Comparison of ENCODE assay signal across 14 mouse cellular contexts in the genomic region with DNA sequence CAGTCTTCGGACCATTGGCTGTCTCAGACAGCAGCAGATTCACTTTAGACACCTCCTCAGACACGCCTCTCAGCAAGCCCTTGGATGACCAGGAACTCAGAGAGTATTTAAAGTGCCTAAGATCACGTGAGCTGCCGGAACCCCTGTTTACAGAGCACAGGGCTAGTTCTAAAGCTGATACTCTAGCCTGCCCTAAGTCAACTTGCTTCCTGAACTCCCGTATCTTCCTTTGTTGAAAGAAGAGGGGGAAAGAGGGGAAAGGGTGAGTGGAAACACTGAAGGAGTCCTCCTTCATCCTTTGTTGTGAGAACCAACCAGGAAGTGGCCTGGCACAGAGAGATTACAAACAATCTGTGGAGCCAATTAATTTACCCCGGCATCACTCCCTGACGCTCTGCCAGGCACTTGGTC. TPM values are rescaled to one million over a fixed set of nuclear protein-coding genes. Genes with fewer than 3 reads are reported as not detected.
DNase-seq lines count a peak whose midpoint lies in the region; ATAC-seq and TF ChIP-seq lines count a peak whose summit lies in the region.
"Had no signal": no experiment of that assay in that cellular context is flagged by ENCODE, and none has a peak within 500 bp of the region (broad histone marks: within the 10 kb centered on the region; RNA-seq: fewer than 3 reads in every experiment).

No protein-coding gene starts in this region.

- H3K27me3 ChIP-seq in erythroblast, embryonic 14.5 days (ENCODE audit: control insufficient read depth), result no peaks in the 10 kb centered on the region
- H3K27me3 ChIP-seq in lung, embryonic 14.5 days (ENCODE audit: insufficient read depth, low read length), result no peaks in the 10 kb centered on the region
- H3K27me3 ChIP-seq: neural tube, embryonic 12.5 days had no signal

- H3K36me3 ChIP-seq in erythroblast, embryonic 14.5 days (ENCODE audit: control insufficient read depth), result no peaks in the 10 kb centered on the region
- no peaks in the 10 kb centered on the region for H3K36me3 ChIP-seq in lung, embryonic 14.5 days (ENCODE audit: insufficient read depth)
- H3K36me3 ChIP-seq: neural tube, embryonic 12.5 days had no signal

- TF ChIP-seq CTCF in lung, embryonic 14.5 days (IDR thresholded peaks at IDR 0.05; ENCODE audit: low read depth), result no peak

- WGBS in lung, embryonic 14.5 days, result 26% methylated on average over 7 of the region's 7 CpGs

- peak overlapping the region; percentile 61 for H3K4me3 ChIP-seq in erythroblast, embryonic 14.5 days (replicated peaks)
- H3K4me3 ChIP-seq in lung, embryonic 14.5 days (ENCODE audit: low read depth, low read length), result no peak overlapping the region
- H3K4me3 ChIP-seq: neural tube, embryonic 12.5 days had no signal

- peaks cover 5% of the 10 kb centered on the region for H3K9me3 ChIP-seq in erythroblast, embryonic 14.5 days (ENCODE audit: control insufficient read depth, low read length)
- H3K9me3 ChIP-seq in lung, embryonic 14.5 days (ENCODE audit: low read depth, low read length), result no peaks in the 10 kb centered on the region; the same call in 1 of the 2 replicates
- H3K9me3 ChIP-seq: neural tube, embryonic 12.5 days had no signal

- no peak for ATAC-seq in erythroblast, adult 5-6 weeks (replicated peaks; ENCODE audit: low FRiP score, poor library complexity, severe bottlenecking)
- ATAC-seq in lung, embryonic 14.5 days (ENCODE audit: insufficient read depth), result peak; percentile 67; the same call in 1 of the 2 replicates
- ATAC-seq: hindbrain, postnatal 0 days had no signal

- peak overlapping the region; percentile 16 for H3K4me2 ChIP-seq in lung, embryonic 14.5 days
- H3K4me2 ChIP-seq: midbrain, embryonic 11.5 days; neural tube, embryonic 12.5 days had no signal

- H3K9ac ChIP-seq in lung, embryonic 14.5 days, result no peak overlapping the region
- H3K9ac ChIP-seq: neural tube, embryonic 12.5 days had no signal

- peak; percentile 16 for DNase-seq in ovary, postnatal 36 days (ENCODE audit: low spot score)
- no peak for DNase-seq in ovary, postnatal 10 days (ENCODE audit: low spot score)
- peak; percentile 57 for DNase-seq in lung, embryonic 14.5 days
- DNase-seq in yolk sac, embryonic 10.5 days (ENCODE audit: low spot score), result peak; percentile 58
- DNase-seq in thymus, postnatal 25 days, result no peak
- DNase-seq in thymus, postnatal 14 days, result no peak
- DNase-seq: cerebellum, postnatal 14 days; left cerebral cortex, postnatal 4 days; thymus, postnatal 4 days had no signal

- H3K4me1 ChIP-seq in erythroblast, embryonic 14.5 days (ENCODE audit: control insufficient read depth), result peaks cover 44% of the 10 kb centered on the region
- no peaks in the 10 kb centered on the region for H3K4me1 ChIP-seq in lung, embryonic 14.5 days (ENCODE audit: insufficient read depth)
- H3K4me1 ChIP-seq: neural tube, embryonic 12.5 days had no signal

- H3K27ac ChIP-seq in lung, embryonic 14.5 days (ENCODE audit: low read depth), result peak overlapping the region; percentile 39; the same call in 1 of the 2 replicates
- H3K27ac ChIP-seq: hindbrain, postnatal 0 days; neural tube, embryonic 12.5 days had no signal

RNA-seq across cellular contexts. Expression of a gene that starts 8.6 kb away (rescaled TPM):
- 0.95 and 1.2 TPM in 2 replicates for polyA plus RNA-seq in erythroblast, embryonic 14.5 days (2012)
- 13.6 TPM in 2 replicates for total RNA-seq in erythroblast, adult 5-6 weeks (2015; ENCODE audit: low replicate concordance)
- total RNA-seq in erythroblast, adult 5-6 weeks (2017; ENCODE audit: low replicate concordance), result 4.9 and 8.2 TPM in 2 replicates
- 38.1 and 38.7 TPM in 2 replicates for polyA plus RNA-seq in lung, embryonic 14.5 days (2014; fragmentation: Nextera tagmentation; extraction: Ambion mirVana)

Comparison
In these comparisons a context has a peak if more than half of its experiments do, and no peak if none do; other contexts are left out.
1. DNase-seq: peak in ovary, postnatal 36 days (single experiment), lung, embryonic 14.5 days (single experiment) and yolk sac, embryonic 10.5 days (single experiment); none in ovary, postnatal 10 days (single experiment), thymus, postnatal 25 days (single experiment) and thymus, postnatal 14 days (single experiment).
2. RNA of a gene that starts 8.6 kb away (polyA plus RNA-seq): 38.1 to 38.7 TPM in lung, embryonic 14.5 days; 0.95 to 1.2 TPM in erythroblast, embryonic 14.5 days; every median in the first group is over 10 times any median in the second.